Mouse (Mus musculus) embryonic facial prominence, embryonic 10.5 days (tissue): ENCODE measurements at regions not wholly inside any gene's neighbourhood (a gene's known extent, or its start where the extent isn't known, plus 50 kb on each side); places are given as distances from the start of the nearest gene placed in this dataset.

Experiments
- DNase-seq: peaks from one replicate; pipeline ENCODE4 v3.0.0-alpha.2; 2017; ENCODE audit warnings: low spot score
- H3K27ac ChIP-seq: fragments of 300-500 bp; sonication (generic); replicated peaks from 2 replicates; pipeline ENCODE4 v1.5.1; 2016; ENCODE audit warnings: mild to moderate bottlenecking
- H3K27me3 ChIP-seq: fragments of 300-500 bp; sonication (generic); replicated peaks from 2 replicates; pipeline ENCODE4 v1.6.1; 2016; ENCODE audit warnings: low read depth, mild to moderate bottlenecking; ENCODE audit not compliant: poor library complexity, severe bottlenecking
- H3K36me3 ChIP-seq: fragments of 300-500 bp; sonication (generic); replicated peaks from 2 replicates; pipeline ENCODE4 v1.6.1; 2016; ENCODE audit warnings: mild to moderate bottlenecking, moderate library complexity
- H3K4me1 ChIP-seq: fragments of 300-500 bp; sonication (generic); 2 replicates; pipeline ENCODE4 v1.6.1; 2016
- H3K4me3 ChIP-seq: fragments of 300-500 bp; sonication (generic); 2 replicates; pipeline ENCODE4 v1.5.1; 2016; ENCODE audit warnings: mild to moderate bottlenecking, moderate library complexity
- H3K9me3 ChIP-seq: fragments of 300-500 bp; sonication (generic); 2 replicates; pipeline ENCODE4 v1.6.1; 2016; ENCODE audit warnings: mild to moderate bottlenecking
- WGBS: fragments of 180-500 bp; shearing (Covaris S2); methylation state at CpG from one replicate; pipeline ENCODE4 v1.1.7; 2016; 5-methylcytosine and 5-hydroxymethylcytosine counted together

DNA sequence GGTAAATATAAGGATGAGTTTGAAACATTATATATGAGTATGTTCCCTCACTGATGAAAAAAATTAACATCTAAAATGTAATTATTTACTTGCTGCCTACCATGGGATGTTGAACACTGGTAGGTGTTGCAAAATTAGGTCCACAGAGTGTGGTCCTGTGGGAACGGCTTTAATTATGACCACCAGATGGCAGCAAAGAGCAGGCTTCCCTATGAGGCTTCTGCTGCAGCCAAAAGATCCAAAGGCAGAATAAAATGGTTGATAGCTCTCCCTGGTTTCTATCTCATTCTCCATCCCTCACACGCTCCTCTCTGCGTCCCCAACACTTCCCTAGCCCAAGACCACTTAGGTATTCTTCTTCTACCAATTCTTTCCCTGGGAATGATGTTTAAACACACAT, 54.6 kb upstream of the Cit start:
- 13% methylated on average over 3 of the region's 3 CpGs for WGBS
- Histone ChIP-seq H3K4me3 (no peak overlapping the region), H3K4me1 (no peaks in the 10 kb centered on the region), H3K27ac (no peak overlapping the region), H3K9me3 (peaks cover 10% of the 10 kb centered on the region), H3K36me3 (no peaks in the 10 kb centered on the region), H3K27me3 (no peaks in the 10 kb centered on the region)
- DNase-seq, result peak; percentile 59
